Mouse (Mus musculus): Measurements from ENCODE around the gene C3. TPM values are rescaled to one million over a fixed set of nuclear protein-coding genes. Genes with fewer than 3 reads are reported as not detected.

C3 gene
- total RNA-seq, 4 experiments from 2014 or later: 0.94 to 3.9 (median 1.3) TPM

DNA sequence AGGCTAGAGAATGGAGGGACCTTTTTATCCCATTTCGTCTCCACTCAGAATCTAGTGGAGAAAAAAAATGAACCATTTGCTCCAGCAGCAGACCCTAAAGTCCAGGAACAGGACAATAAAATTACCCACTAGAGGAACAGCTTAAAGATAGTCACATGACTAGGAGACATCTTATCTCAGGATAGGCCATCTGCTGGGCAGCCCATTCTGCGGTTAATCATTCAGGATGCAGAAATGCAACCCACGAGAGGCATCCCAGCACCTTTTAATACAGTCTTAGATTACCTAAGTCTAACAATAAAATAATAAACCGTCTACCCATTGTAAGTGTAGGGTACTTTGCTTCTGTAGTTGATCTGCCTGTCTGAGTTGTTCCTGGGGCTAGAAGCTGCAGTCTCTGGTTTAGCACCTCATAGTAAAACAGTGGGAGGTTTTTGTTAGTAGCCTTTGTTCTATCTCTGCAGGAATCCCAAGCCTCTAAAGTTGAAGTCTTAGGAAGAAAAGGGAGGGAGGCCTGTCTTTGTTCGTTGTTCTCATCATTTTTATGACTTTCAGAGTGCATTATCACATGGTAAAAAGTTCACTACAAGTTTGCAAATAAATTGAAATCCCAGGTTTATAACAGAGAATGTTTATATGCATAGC lies 57.2 kb downstream of the C3 start:
- no peak for DNase-seq (ENCODE audit: low spot score in 2 of 2)

DNA sequence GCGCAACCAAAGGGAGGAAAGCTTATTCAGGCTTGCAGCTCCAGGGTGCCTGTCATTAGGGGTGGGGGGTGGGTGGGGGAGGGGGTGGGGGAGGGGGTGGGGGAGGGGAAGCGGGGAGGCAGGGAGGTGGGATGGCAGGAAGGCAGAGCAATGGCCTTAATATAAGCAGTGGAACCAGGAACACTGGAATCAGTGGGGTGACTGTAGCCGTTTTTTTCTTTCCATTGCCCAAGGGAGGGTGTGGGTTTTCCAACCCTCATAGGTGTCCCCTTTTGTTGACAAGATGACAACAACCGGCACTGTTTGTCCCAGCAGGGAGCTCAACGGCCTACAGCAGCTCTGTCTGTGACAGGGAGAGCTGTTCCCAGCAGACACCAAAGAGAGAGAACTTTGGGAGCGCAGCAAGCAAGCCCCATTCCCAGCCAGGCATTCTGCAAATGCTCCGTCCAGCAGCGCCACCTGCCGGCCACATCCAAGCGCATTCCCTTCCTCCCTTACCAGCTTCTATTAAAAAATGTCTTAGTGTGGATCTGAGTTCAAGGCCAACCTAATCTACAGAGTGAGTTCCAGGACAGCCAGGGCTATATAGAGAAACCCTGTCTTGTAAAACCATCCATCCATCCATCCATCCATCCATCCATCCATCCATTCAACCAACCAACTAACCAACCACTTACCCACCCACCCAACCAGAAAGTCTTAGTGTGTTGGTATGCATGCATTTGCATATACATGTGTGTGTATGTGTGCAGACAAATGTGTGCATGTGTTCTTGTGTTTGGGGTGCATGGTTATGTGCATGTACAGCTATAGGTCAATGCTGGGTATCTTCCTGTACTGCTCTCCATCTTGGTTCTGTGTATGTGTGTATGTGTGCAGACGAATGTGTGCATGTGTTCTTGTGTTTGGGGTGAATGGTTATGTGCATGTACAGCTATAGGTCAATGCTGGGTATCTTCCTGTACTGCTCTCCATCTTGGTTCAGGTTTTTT lies 60.8 kb downstream of the C3 start:
- DNase-seq (ENCODE audit: low spot score in 2 of 2): peak; percentile 41 to 90

Small RNAs within 50 kb of the gene (microRNA-seq; reads per million reads assigned to microRNA genes)
- 0 reads per million in 2 experiments for gene Mir6978

Other genes with a start within 250 kb of the C3 start
- not detected for gene Acer1, start 246.0 kb downstream of the C3 start, total RNA-seq (2022)
- gene Clpp, start 237.8 kb downstream of the C3 start, total RNA-seq (2022): 10 to 100 TPM; 60.6 to 69.6 (median 65.4) TPM
- gene Alkbh7, start 230.8 kb downstream of the C3 start, total RNA-seq (2022): 10 to 100 TPM; 24.4 to 27.2 (median 26.1) TPM
- not detected for gene Pspn, start 228.1 kb downstream of the C3 start, total RNA-seq (2022)
- gene Gtf2f1, start 216.8 kb downstream of the C3 start, total RNA-seq (2022): 10 to 100 TPM; 65.0 to 65.5 (median 65.2) TPM
- under 1 TPM in 3 of 4 experiments, not detected in 1; 0.48 to 0.65 (median 0.53) TPM for gene Gm17949, start 216.7 kb downstream of the C3 start, total RNA-seq (2022)
- gene Khsrp, start 196.6 kb downstream of the C3 start, total RNA-seq (2022): 100 to 1,000 TPM; 101 to 104 (median 102) TPM
- under 1 TPM in 1 of 4 experiments, not detected in 3; 0.30 TPM for gene Slc25a41, start 186.5 kb downstream of the C3 start, total RNA-seq (2022)
- 1 to 10 TPM in 3 of 4 experiments, under 1 TPM in 1; 0.51 to 2.6 (median 1.7) TPM for gene Crb3, start 169.0 kb downstream of the C3 start, total RNA-seq (2022)
- gene Slc25a23, start 168.3 kb downstream of the C3 start, total RNA-seq (2022): 100 to 1,000 TPM; 313 to 347 (median 323) TPM
- 1 to 10 TPM; 1.1 to 3.9 (median 2.5) TPM for gene Dennd1c, start 149.6 kb downstream of the C3 start, total RNA-seq (2022)
- 100 to 1,000 TPM; 607 to 698 (median 653) TPM for gene Tubb4a, start 140.4 kb downstream of the C3 start, total RNA-seq (2022)
- under 1 TPM; 0.39 to 0.84 (median 0.63) TPM for gene Tnfsf9, start 122.8 kb downstream of the C3 start, total RNA-seq (2022)
- gene Cd70, start 78.4 kb downstream of the C3 start, total RNA-seq (2022): under 1 TPM in 1 of 4 experiments, not detected in 3; 0.55 TPM
- gene Tnfsf14, start 34.0 kb downstream of the C3 start, total RNA-seq (2022): not detected
- 10 to 100 TPM; 26.5 to 27.8 (median 27.5) TPM for gene Gpr108, start 20.3 kb upstream of the C3 start, total RNA-seq (2022)
- 1 to 10 TPM; 6.9 to 9.1 (median 8.1) TPM for gene Trip10, start 21.3 kb upstream of the C3 start, total RNA-seq (2022)
- 1 to 10 TPM; 2.9 to 9.2 (median 5.0) TPM for gene Vav1, start 51.0 kb upstream of the C3 start, total RNA-seq (2022)
- gene Adgre1, start 130.6 kb upstream of the C3 start, total RNA-seq (2022): 10 to 100 TPM in 2 of 4 experiments, 1 to 10 TPM in 2; 3.0 to 19.7 (median 8.0) TPM

Measured in left cerebral cortex, adult 8-10 months (tissue).